Mouse (Mus musculus): ENCODE measurements around the gene Pdcd5.

Pdcd5 gene

GRCm38 (mm10) chr7:35646317-35647081, 822 bp downstream of the Pdcd5 start:
- DNase-seq (ENCODE audit: low spot score in 2 of 2): peak in 1 of 2 experiments; percentile 33

DNA sequence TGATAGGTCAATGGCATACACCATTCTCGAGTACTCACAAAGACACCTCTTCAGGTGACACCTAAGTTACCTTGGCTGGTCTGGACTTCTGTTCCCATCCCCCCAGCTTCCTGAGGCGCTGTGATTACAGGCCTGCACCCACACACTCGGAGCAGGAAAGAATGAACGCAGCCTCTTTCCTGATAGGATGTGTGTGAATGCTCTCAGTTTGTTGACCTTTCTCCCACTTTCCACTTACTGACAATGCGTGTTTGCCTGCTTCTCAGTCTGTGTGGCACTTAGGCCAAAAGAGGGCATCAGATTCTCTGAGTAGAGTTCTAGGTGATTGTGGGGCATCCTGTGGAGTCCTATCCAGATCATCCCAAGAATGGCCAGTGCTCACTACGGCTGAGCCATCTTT, 7.2 kb downstream of the Pdcd5 start:
- DNase-seq (ENCODE audit: low spot score in 2 of 2): no peak

DNA sequence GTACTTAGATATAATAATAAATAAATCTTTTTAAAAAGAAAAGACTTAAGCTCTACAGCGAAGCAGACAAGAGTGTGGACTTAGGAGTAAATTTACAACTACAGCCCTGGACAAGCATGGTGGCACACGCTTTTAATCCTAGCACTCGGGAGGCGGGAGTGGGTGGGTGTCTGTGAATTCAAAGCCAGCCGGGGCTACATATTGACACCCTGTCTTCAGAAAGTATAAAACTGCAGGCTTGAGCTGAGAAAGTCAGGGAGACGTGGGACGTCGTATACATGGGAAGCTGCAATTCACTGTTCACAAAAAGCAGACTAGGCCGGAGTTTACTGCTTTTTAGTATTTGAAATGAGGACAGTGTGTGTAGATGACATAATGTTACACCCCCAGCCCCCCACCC, 10.4 kb downstream of the Pdcd5 start:
- no peak for DNase-seq (ENCODE audit: low spot score in 2 of 2)

DNA sequence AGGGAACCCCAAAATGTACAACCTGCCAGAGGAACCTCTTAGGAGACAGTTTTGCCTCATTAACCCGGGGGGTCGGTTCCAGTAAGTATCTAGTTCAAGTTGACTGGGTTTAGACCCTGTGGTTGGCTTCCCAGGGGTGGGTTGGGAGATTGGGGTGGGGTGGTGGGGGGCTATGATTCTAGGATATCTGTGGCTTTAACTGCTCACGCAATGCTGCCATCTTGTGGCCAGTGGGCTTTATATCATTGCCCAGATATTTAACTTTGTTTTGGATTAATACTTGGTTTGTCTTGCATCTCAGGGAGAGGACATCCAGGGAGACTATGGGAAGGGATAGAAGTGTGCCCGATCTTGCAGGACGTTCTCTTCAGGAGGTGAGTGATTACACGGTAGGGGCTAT, 11.1 kb downstream of the Pdcd5 start:
- no peak for DNase-seq (ENCODE audit: low spot score in 2 of 2)

- peak in 1 of 2 experiments; percentile 30 for DNase-seq (ENCODE audit: low spot score in 2 of 2)
Measured at GRCm38 (mm10) chr7:35628496-35628895, 18.8 kb downstream of the Pdcd5 start.

GRCm38 (mm10) chr7:35627371-35627770, 19.9 kb downstream of the Pdcd5 start:
- DNase-seq (ENCODE audit: low spot score in 2 of 2): no peak

- no peak for DNase-seq (ENCODE audit: low spot score in 2 of 2)
Measured at GRCm38 (mm10) chr7:35626038-35626437, 21.3 kb downstream of the Pdcd5 start.

- DNase-seq (ENCODE audit: low spot score in 2 of 2): no peak
Measured at GRCm38 (mm10) chr7:35622626-35623025, 24.7 kb downstream of the Pdcd5 start.

DNA sequence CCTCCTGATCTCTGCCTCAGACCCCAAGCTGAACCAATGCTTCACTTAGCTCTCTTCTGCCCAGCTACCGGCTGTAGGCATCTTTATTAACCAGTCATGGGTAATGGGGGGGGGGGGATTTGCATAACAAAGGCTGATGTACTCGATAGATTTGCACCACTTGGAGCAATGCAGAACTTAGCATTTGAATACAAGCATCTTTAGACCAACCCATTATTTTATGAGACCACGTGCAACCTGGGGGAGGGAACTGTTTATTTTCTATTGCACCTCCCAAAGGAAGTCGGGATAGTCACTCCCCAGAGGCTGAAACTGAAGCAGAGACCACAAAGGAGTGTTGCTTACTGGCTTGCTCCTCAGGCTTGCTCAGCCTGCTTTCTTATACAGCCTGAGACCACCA, 29.8 kb downstream of the Pdcd5 start:
- DNase-seq (ENCODE audit: low spot score in 2 of 2): no peak

GRCm38 (mm10) chr7:35609245-35609644, 38.1 kb downstream of the Pdcd5 start:
- no peak for DNase-seq (ENCODE audit: low spot score in 2 of 2)

GRCm38 (mm10) chr7:35606816-35607215, 40.5 kb downstream of the Pdcd5 start:
- no peak for DNase-seq (ENCODE audit: low spot score in 2 of 2)

DNA sequence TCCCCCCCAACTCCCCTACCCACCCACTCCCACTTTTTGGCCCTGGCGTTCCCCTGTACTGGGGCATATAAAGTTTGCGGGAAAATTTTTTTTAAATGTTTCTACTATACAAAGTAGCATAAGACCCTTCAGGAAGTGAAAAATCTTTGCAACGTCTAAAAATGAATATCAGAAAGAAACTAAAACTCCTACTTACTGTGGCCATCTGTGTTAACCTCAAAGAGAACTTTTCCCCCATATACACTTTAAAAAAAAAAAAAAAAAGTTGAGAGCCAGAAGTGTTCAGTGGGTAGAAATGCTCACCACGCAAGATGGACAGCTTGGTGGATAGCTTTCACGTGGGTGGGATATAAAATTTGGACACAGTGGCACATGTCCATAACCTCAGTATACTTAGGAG, 44.6 kb downstream of the Pdcd5 start:
- DNase-seq (ENCODE audit: low spot score in 2 of 2): no peak

- no peak for DNase-seq (ENCODE audit: low spot score in 2 of 2)
Measured at GRCm38 (mm10) chr7:35601106-35601505, 46.2 kb downstream of the Pdcd5 start.

DNA sequence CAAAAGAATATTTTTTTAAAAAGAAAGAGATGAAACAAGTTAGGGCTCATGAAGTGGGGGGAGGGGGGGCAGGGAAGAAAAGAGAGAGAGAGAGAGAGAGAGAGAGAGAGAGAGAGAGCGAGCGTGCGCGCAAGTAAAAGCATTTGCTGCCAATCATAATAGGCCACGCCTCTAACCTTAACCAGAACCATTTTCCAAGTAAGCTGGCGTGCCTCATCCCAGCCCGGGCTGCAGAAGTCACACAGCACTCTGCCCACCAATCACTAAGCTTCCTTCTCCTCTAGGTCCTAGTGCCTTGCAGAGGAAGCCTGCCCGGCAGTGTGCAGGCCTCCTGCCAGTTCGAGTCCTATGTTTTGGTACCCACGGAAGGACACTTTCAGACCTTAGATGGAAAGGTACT, 47.3 kb downstream of the Pdcd5 start:
- no peak for DNase-seq (ENCODE audit: low spot score in 2 of 2)

DNA sequence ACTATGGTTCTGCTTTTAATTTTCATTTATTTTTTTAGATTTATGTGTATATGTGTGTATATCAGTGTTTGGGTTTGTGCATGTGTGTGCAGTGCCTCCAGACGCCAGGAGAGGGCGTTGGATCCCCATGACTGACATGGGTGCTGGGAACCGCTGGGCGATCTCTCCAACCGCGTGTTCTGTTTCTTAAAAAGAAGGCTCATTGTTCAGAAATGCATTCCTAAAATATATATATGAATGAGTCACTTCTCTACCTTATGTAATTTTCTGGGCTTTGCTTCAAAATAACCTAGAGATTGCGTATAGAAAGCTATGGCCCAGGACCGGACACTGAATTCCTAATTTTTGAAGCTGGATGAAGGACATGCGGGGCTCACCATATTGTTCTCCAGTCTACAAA, 47.8 kb downstream of the Pdcd5 start:
- DNase-seq (ENCODE audit: low spot score in 2 of 2): no peak

DNA sequence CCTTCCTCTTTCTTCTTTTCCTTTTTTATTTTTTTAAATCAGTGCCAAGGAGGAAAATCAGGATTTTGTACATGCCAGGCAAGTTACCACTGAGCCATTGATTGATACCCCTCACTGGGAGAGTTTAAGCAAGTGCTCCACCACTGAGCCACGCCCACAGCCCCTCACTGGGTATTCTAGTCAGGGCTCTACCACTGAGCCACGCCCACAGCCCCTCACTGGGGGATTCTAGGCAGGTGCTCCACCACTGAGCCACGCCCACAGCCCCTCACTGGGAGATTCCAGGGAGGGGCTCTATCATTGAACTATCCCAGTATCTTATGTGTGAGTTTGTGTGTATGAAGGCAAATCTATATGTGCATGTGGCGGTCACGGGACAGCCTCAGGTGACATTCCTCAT, 53.0 kb downstream of the Pdcd5 start:
- no peak for DNase-seq (ENCODE audit: low spot score in 2 of 2)
